Mouse (Mus musculus) liver, embryonic 15.5 days (tissue): ENCODE measurements around the gene Ptcd2. TPM values are rescaled to one million over a fixed set of nuclear protein-coding genes. Genes with fewer than 3 reads are reported as not detected.

Experiments
- ATAC-seq: fragments of 200-750 bp; cut with Nextera tagmentation; 2 replicates; pipeline ENCODE4 v1.8.0; 2017; ENCODE audit warnings: moderate number of reproducible peaks, mild to moderate bottlenecking, moderate library complexity; ENCODE audit not compliant: insufficient read depth
- H3K27ac ChIP-seq: fragments of 300-500 bp; sonication (generic); replicated peaks from 2 replicates; pipeline ENCODE4 v1.5.1; 2015; ENCODE audit warnings: mild to moderate bottlenecking, inconsistent platforms
- H3K27me3 ChIP-seq: fragments of 300-500 bp; sonication (generic); 2 replicates; pipeline ENCODE4 v1.6.1; 2015; ENCODE audit warnings: mild to moderate bottlenecking, inconsistent platforms
- H3K36me3 ChIP-seq: fragments of 300-500 bp; sonication (generic); replicated peaks from 2 replicates; pipeline ENCODE4 v1.6.1; 2015; ENCODE audit warnings: moderate library complexity, mild to moderate bottlenecking, inconsistent platforms
- H3K4me1 ChIP-seq: fragments of 300-500 bp; sonication (generic); replicated peaks from 2 replicates; pipeline ENCODE4 v1.6.1; 2015; ENCODE audit warnings: inconsistent platforms
- H3K4me2 ChIP-seq: fragments of 300-500 bp; sonication (generic); 2 replicates; pipeline ENCODE4 v1.6.1; 2015; ENCODE audit warnings: moderate library complexity, mild to moderate bottlenecking, inconsistent platforms
- H3K4me3 ChIP-seq: fragments of 300-500 bp; sonication (generic); replicated peaks from 2 replicates; pipeline ENCODE4 v1.5.1; 2015; ENCODE audit warnings: mild to moderate bottlenecking, inconsistent platforms
- H3K9ac ChIP-seq: fragments of 300-500 bp; sonication (generic); 2 replicates; pipeline ENCODE4 v1.6.1; 2015; ENCODE audit warnings: moderate library complexity, mild to moderate bottlenecking, inconsistent platforms
- H3K9me3 ChIP-seq: fragments of 300-500 bp; sonication (generic); replicated peaks from 2 replicates; pipeline ENCODE4 v1.6.1; 2016; ENCODE audit warnings: inconsistent platforms
- WGBS: fragments of 180-500 bp; shearing (Covaris S2); methylation state at CpG from one replicate; pipeline ENCODE4 v1.1.7; 2015; ENCODE audit warnings: mixed read lengths; ENCODE audit not compliant: insufficient replicate concordance; 5-methylcytosine and 5-hydroxymethylcytosine counted together
- polyA plus RNA-seq: library from polyadenylated mRNA; unstranded; fragments of >200 nt; fragmentation: Nextera tagmentation; extraction: Ambion mirVana; gene quantifications from 2 replicates; pipeline ENCODE4 v1.2.1, GENCODE M21; 2015

Gene Ptcd2
- polyA plus RNA-seq, 1 experiment from 2014 or later, result 26.2 TPM

GRCm38 (mm10) chr13:99375550-99375949 lies 31.0 kb upstream of the Ptcd2 start:
- ATAC-seq, result no peak
- H3K4me1 ChIP-seq, result no peaks in the 10 kb centered on the region
- no peak overlapping the region for H3K9ac ChIP-seq
- no peaks in the 10 kb centered on the region for H3K27me3 ChIP-seq
- H3K36me3 ChIP-seq, result 0 out of 2 replicates have a peak, but pooled peaks cover 5% of the 10 kb centered on the region
- 36% methylated on average over 6 of the region's 6 CpGs for WGBS
- no peak overlapping the region for H3K4me3 ChIP-seq
- H3K4me2 ChIP-seq, result no peak overlapping the region
- H3K27ac ChIP-seq, result no peak overlapping the region
- H3K9me3 ChIP-seq, result no peaks in the 10 kb centered on the region

- Histone ChIP-seq H3K9ac (no peak overlapping the region), H3K9me3 (no peaks in the 10 kb centered on the region), H3K4me2 (no peak overlapping the region), H3K27ac (no peak overlapping the region), H3K36me3 (no peaks in the 10 kb centered on the region), H3K4me1 (no peaks in the 10 kb centered on the region), H3K27me3 (no peaks in the 10 kb centered on the region), H3K4me3 (no peak overlapping the region)
- ATAC-seq, result no peak
- WGBS, result 88% methylated on average over 4 of the region's 4 CpGs
These were observed 29.7 kb upstream of the Ptcd2 start for GRCm38 (mm10) chr13:99374191-99374590.

- Histone ChIP-seq H3K9me3 (no peaks in the 10 kb centered on the region), H3K36me3 (no peaks in the 10 kb centered on the region), H3K4me2 (no peak overlapping the region), H3K27me3 (no peaks in the 10 kb centered on the region), H3K27ac (no peak overlapping the region), H3K4me3 (no peak overlapping the region), H3K9ac (no peak overlapping the region), H3K4me1 (no peaks in the 10 kb centered on the region)
- WGBS, result 76% methylated on average over 7 of the region's 7 CpGs
- no peak for ATAC-seq
These were observed 29.2 kb upstream of the Ptcd2 start for GRCm38 (mm10) chr13:99373684-99374083.

GRCm38 (mm10) chr13:99371285-99371684 lies 26.8 kb upstream of the Ptcd2 start:
- H3K9ac ChIP-seq, result no peak overlapping the region
- peaks cover 8% of the 10 kb centered on the region; the same call in 1 of the 2 replicates for H3K36me3 ChIP-seq
- WGBS, result 76% methylated on average over 5 of the region's 5 CpGs
- no peak overlapping the region for H3K27ac ChIP-seq
- H3K4me2 ChIP-seq, result no peak overlapping the region
- no peaks in the 10 kb centered on the region for H3K27me3 ChIP-seq
- H3K4me1 ChIP-seq, result no peaks in the 10 kb centered on the region
- H3K9me3 ChIP-seq, result no peaks in the 10 kb centered on the region
- no peak for ATAC-seq
- H3K4me3 ChIP-seq, result no peak overlapping the region

- 73% methylated on average over 12 of the region's 12 CpGs for WGBS
These were observed 24.6 kb upstream of the Ptcd2 start for GRCm38 (mm10) chr13:99369103-99369502.

GRCm38 (mm10) chr13:99367554-99368174 lies 23.2 kb upstream of the Ptcd2 start:
- H3K27me3 ChIP-seq, result no peaks in the 10 kb centered on the region
- H3K4me3 ChIP-seq, result no peak overlapping the region
- WGBS, result 85% methylated on average over 12 of the region's 12 CpGs
- H3K9me3 ChIP-seq, result no peaks in the 10 kb centered on the region
- H3K4me1 ChIP-seq, result no peaks in the 10 kb centered on the region
- H3K36me3 ChIP-seq, result peaks cover 24% of the 10 kb centered on the region
- no peak overlapping the region for H3K4me2 ChIP-seq
- H3K9ac ChIP-seq, result no peak overlapping the region
- no peak for ATAC-seq
- H3K27ac ChIP-seq, result no peak overlapping the region

More at GRCm38 (mm10) chr13:99369103-99369502, 24.6 kb upstream of the Ptcd2 start:
- H3K9ac ChIP-seq, result no peak overlapping the region
- H3K36me3 ChIP-seq, result peaks cover 14% of the 10 kb centered on the region
- no peaks in the 10 kb centered on the region for H3K9me3 ChIP-seq
- no peak overlapping the region for H3K27ac ChIP-seq
- no peak for ATAC-seq
- H3K4me2 ChIP-seq, result no peak overlapping the region
- H3K27me3 ChIP-seq, result no peaks in the 10 kb centered on the region
- H3K4me3 ChIP-seq, result no peak overlapping the region
- no peaks in the 10 kb centered on the region for H3K4me1 ChIP-seq

- Histone ChIP-seq H3K27me3 (no peaks in the 10 kb centered on the region), H3K4me1 (no peaks in the 10 kb centered on the region), H3K9ac (no peak overlapping the region), H3K4me2 (no peak overlapping the region), H3K4me3 (no peak overlapping the region), H3K9me3 (no peaks in the 10 kb centered on the region), H3K36me3 (peaks cover 29% of the 10 kb centered on the region), H3K27ac (no peak overlapping the region)
- 70% methylated on average over 5 of the region's 5 CpGs for WGBS
- no peak for ATAC-seq
These were observed 22.1 kb upstream of the Ptcd2 start for GRCm38 (mm10) chr13:99366422-99367175.

- WGBS, result 70% methylated on average over 4 of the region's 4 CpGs
- Histone ChIP-seq H3K9me3 (no peaks in the 10 kb centered on the region), H3K9ac (no peak overlapping the region), H3K36me3 (peaks cover 33% of the 10 kb centered on the region), H3K4me3 (no peak overlapping the region), H3K4me1 (no peaks in the 10 kb centered on the region), H3K27ac (no peak overlapping the region), H3K27me3 (no peaks in the 10 kb centered on the region), H3K4me2 (no peak overlapping the region)
- ATAC-seq, result no peak
These were observed 19.4 kb upstream of the Ptcd2 start for GRCm38 (mm10) chr13:99363866-99364265.

- Histone ChIP-seq H3K9me3 (no peaks in the 10 kb centered on the region), H3K4me1 (peaks cover under 1% of the 10 kb centered on the region), H3K4me2 (no peak overlapping the region), H3K27me3 (no peaks in the 10 kb centered on the region), H3K4me3 (no peak overlapping the region), H3K27ac (no peak overlapping the region), H3K36me3 (peaks cover 23% of the 10 kb centered on the region), H3K9ac (no peak overlapping the region)
- WGBS, result 87% methylated on average over 14 of the region's 14 CpGs
- ATAC-seq, result no peak
These were observed 14.4 kb upstream of the Ptcd2 start for GRCm38 (mm10) chr13:99358921-99359320.

GRCm38 (mm10) chr13:99356428-99357265 lies 12.1 kb upstream of the Ptcd2 start:
- Histone ChIP-seq H3K27me3 (no peaks in the 10 kb centered on the region), H3K9me3 (no peaks in the 10 kb centered on the region), H3K4me1 (peaks cover 12% of the 10 kb centered on the region), H3K4me2 (no peak overlapping the region), H3K9ac (no peak overlapping the region), H3K36me3 (peaks cover 11% of the 10 kb centered on the region; the same call in 1 of the 2 replicates), H3K4me3 (no peak overlapping the region), H3K27ac (no peak overlapping the region)
- 53% methylated on average over 9 of the region's 9 CpGs for WGBS
- no peak for ATAC-seq

- Histone ChIP-seq H3K9ac (no peak overlapping the region), H3K4me3 (no peak overlapping the region), H3K4me1 (peaks cover 12% of the 10 kb centered on the region), H3K9me3 (no peaks in the 10 kb centered on the region), H3K36me3 (peaks cover 16% of the 10 kb centered on the region; the same call in 1 of the 2 replicates), H3K27ac (no peak overlapping the region), H3K4me2 (no peak overlapping the region), H3K27me3 (no peaks in the 10 kb centered on the region)
- 75% methylated on average over 7 of the region's 7 CpGs for WGBS
- no peak for ATAC-seq
These were observed 11.4 kb upstream of the Ptcd2 start for GRCm38 (mm10) chr13:99355861-99356260.
